Mouse (Mus musculus) embryonic facial prominence, embryonic 13.5 days (tissue): ENCODE data around the gene Dab1. TPM values are rescaled to one million over a fixed set of nuclear protein-coding genes. Genes with fewer than 3 reads are reported as not detected.

Experiments
- ATAC-seq: fragments of 200-750 bp; cut with Nextera tagmentation; 2 replicates; pipeline ENCODE4 v1.8.0; 2017; ENCODE audit warnings: low read depth; ENCODE audit not compliant: insufficient number of reproducible peaks, insufficient read depth, low FRiP score, low TSS enrichment
- H3K27ac ChIP-seq: fragments of 300-500 bp; sonication (generic); 2 replicates; pipeline ENCODE4 v1.5.1; 2015; ENCODE audit warnings: moderate library complexity, mild to moderate bottlenecking, inconsistent platforms
- H3K27me3 ChIP-seq: fragments of 300-500 bp; sonication (generic); 2 replicates; pipeline ENCODE4 v1.6.1; 2015; ENCODE audit warnings: mild to moderate bottlenecking, inconsistent platforms
- H3K36me3 ChIP-seq: fragments of 300-500 bp; sonication (generic); 2 replicates; pipeline ENCODE4 v1.6.1; 2015; ENCODE audit warnings: mild to moderate bottlenecking, inconsistent platforms
- H3K4me1 ChIP-seq: fragments of 300-500 bp; sonication (generic); 2 replicates; pipeline ENCODE4 v1.6.1; 2015; ENCODE audit warnings: inconsistent platforms
- H3K4me2 ChIP-seq: fragments of 300-500 bp; sonication (generic); 2 replicates; pipeline ENCODE4 v1.6.1; 2015; ENCODE audit warnings: moderate library complexity, mild to moderate bottlenecking, inconsistent platforms
- H3K4me3 ChIP-seq: fragments of 300-500 bp; sonication (generic); 2 replicates; pipeline ENCODE4 v1.5.1; 2015; ENCODE audit warnings: mild to moderate bottlenecking, inconsistent platforms
- H3K9ac ChIP-seq: fragments of 300-500 bp; sonication (generic); 2 replicates; pipeline ENCODE4 v1.6.1; 2015; ENCODE audit warnings: mild to moderate bottlenecking, inconsistent platforms
- H3K9me3 ChIP-seq: fragments of 300-500 bp; sonication (generic); 2 replicates; pipeline ENCODE4 v1.6.1; 2016; ENCODE audit warnings: inconsistent platforms
- WGBS: fragments of 180-500 bp; shearing (Covaris S2); methylation state at CpG from one replicate; pipeline ENCODE4 v1.1.7; 2015; ENCODE audit warnings: mixed read lengths; 5-methylcytosine and 5-hydroxymethylcytosine counted together
- polyA plus RNA-seq: library from polyadenylated mRNA; unstranded; fragments of >200 nt; fragmentation: Nextera tagmentation; extraction: Ambion mirVana; gene quantifications from 2 replicates; pipeline ENCODE4 v1.2.1, GENCODE M21; 2015

Gene Dab1
- polyA plus RNA-seq, 1 experiment from 2014 or later: 17.3 TPM

DNA sequence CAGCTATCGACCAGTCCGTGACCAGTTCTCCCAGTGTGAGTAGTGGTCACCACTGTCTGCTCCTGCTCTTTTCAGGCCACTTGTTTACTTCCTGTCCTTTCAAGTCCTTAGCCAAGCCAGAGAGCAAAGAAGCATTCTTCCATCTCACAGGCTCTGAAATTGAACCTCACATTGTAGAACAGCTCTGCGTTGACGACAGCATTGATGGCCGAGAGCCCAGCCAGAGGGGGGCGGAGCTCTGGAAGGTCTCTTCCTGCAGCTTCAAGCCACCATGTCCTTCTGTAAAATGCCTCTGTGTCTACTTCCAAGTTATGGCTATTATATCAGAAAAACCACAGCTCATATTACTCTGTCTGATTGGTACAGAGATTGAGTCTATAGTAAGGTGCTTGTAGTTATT, 1127.3 kb downstream of the Dab1 start:
- H3K4me3 ChIP-seq: no peak overlapping the region
- 56% methylated on average over 6 of the region's 6 CpGs for WGBS
- no peaks in the 10 kb centered on the region for H3K27me3 ChIP-seq
- H3K27ac ChIP-seq: no peak overlapping the region
- no peaks in the 10 kb centered on the region for H3K36me3 ChIP-seq
- H3K4me2 ChIP-seq: no peak overlapping the region
- no peak overlapping the region for H3K9ac ChIP-seq
- no peaks in the 10 kb centered on the region for H3K9me3 ChIP-seq
- H3K4me1 ChIP-seq: peaks cover 5% of the 10 kb centered on the region; the same call in 1 of the 2 replicates
- no peak for ATAC-seq

GRCm38 (mm10) chr4:104754090-104754489, 1134.9 kb downstream of the Dab1 start:
- Histone ChIP-seq H3K9ac (no peak overlapping the region), H3K36me3 (no peaks in the 10 kb centered on the region), H3K27me3 (no peaks in the 10 kb centered on the region), H3K4me3 (no peak overlapping the region), H3K27ac (no peak overlapping the region), H3K4me2 (no peak overlapping the region), H3K4me1 (no peaks in the 10 kb centered on the region), H3K9me3 (no peaks in the 10 kb centered on the region)
- no peak for ATAC-seq
- WGBS: 64% methylated on average over 3 of the region's 3 CpGs

GRCm38 (mm10) chr4:104760878-104761624, 1141.9 kb downstream of the Dab1 start:
- H3K9ac ChIP-seq: no peak overlapping the region
- H3K27ac ChIP-seq: no peak overlapping the region
- H3K9me3 ChIP-seq: no peaks in the 10 kb centered on the region
- H3K36me3 ChIP-seq: no peaks in the 10 kb centered on the region
- peaks cover 9% of the 10 kb centered on the region; the same call in 1 of the 2 replicates for H3K4me1 ChIP-seq
- no peaks in the 10 kb centered on the region; the same call in 1 of the 2 replicates for H3K27me3 ChIP-seq
- no peak for ATAC-seq
- no peak overlapping the region for H3K4me2 ChIP-seq
- no peak overlapping the region for H3K4me3 ChIP-seq
- 31% methylated on average over 13 of the region's 13 CpGs for WGBS

DNA sequence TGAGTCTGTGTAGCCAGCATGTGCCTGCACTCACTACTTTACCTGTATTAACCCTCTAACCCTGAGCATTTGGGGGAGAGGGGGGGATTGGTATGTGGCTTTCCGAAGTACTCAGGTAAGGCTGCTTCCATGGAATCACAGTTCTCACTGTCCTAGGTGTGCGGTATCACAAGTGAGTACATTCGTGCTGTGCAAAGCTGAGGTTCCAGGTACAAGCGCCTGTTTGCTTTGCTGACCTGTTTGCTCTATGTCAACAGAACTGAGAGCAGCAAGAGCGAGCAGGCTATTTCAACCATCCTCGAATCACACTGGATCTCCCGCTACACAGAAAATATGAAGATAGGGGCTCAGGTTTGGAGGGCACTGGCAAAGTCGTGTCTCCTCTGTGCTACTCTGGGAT, 1146.9 kb downstream of the Dab1 start, which contains the start of gene C8b:
TSS of gene C8b (plus strand) at position 253 of the 400 bp plus-strand sequence.
- Histone ChIP-seq H3K4me3 (no peak within 1 kb of the TSS), H3K9me3 (no peaks in the 10 kb centered on the region), H3K36me3 (no peaks in the 10 kb centered on the region), H3K27me3 (peaks cover 9% of the 10 kb centered on the region), H3K4me2 (no peak within 1 kb of the TSS), H3K4me1 (peaks cover 5% of the 10 kb centered on the region; the same call in 1 of the 2 replicates), H3K9ac (no peak within 1 kb of the TSS), H3K27ac (no peak within 1 kb of the TSS)
- WGBS: 92% methylated on average over 8 of the region's 8 CpGs
- ATAC-seq: no peak

DNA sequence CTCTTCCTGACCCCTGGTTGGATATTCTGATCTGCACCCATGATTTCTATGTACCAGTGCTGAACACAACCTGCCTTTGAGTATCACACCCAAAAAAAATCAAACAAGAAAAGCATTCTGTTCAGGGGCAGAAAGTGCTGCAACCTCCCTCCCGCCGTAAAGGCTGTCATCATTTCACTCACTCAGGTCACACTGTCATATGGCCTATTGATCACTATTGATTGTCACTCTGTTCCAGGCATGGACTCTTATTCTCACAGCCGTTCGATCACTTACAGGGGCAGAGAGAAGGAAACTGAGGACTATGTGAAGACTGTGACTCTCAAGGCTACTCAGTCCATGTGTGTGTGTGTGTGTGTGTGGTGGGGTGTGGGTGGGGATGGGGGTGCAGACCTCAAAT, 1149.0 kb downstream of the Dab1 start:
- Histone ChIP-seq H3K9me3 (no peaks in the 10 kb centered on the region), H3K4me3 (no peak overlapping the region), H3K36me3 (no peaks in the 10 kb centered on the region), H3K4me2 (no peak overlapping the region), H3K9ac (no peak overlapping the region), H3K4me1 (no peaks in the 10 kb centered on the region), H3K27me3 (peaks cover 9% of the 10 kb centered on the region; the same call in 1 of the 2 replicates), H3K27ac (no peak overlapping the region)
- 84% methylated on average over 4 of the region's 4 CpGs for WGBS
- ATAC-seq: no peak

DNA sequence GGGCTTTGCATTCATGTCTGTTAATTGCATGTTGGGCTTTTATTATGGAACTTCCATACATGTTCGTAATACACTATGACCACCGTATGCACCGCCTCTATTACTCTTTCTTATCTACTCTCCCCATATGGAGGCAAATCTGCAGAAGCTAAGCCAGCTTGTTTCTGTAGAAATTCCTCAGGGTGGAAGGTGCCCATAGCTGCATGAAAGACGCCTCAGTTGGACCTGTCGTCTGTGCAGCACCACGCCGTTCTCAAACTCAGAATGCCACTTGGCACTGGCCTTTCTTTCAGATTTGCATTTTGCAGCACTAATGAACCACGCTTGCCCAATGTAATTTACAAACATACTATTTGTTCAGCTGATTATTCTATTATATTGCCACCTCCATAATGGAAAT, 1150.4 kb downstream of the Dab1 start:
- Histone ChIP-seq H3K9me3 (no peaks in the 10 kb centered on the region), H3K36me3 (no peaks in the 10 kb centered on the region), H3K4me1 (no peaks in the 10 kb centered on the region), H3K27me3 (peaks cover 9% of the 10 kb centered on the region; the same call in 1 of the 2 replicates), H3K4me2 (no peak overlapping the region), H3K27ac (no peak overlapping the region), H3K9ac (no peak overlapping the region), H3K4me3 (no peak overlapping the region)
- WGBS: 84% methylated on average over 8 of the region's 8 CpGs
- ATAC-seq: no peak

DNA sequence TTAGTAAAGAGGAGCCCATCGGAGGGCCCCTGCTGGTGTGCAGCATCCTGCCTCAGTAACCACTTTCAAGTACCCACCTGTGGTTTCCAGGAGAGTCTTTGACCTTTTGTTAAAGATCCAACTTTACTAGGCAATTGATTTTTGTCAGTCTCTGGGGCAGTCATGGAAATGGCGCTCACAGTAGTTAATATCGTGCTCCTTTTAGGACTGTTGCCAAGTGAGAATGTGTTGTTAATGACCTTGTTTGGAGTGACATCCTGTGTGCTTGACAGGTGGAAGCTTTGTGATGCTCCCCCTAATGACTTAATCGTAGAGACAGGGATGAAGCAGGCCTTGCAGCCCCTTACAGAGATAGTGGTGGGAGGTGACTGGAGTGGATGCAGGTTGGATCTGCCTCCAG, 1151.2 kb downstream of the Dab1 start:
- no peak overlapping the region for H3K27ac ChIP-seq
- no peak for ATAC-seq
- H3K9me3 ChIP-seq: no peaks in the 10 kb centered on the region
- no peak overlapping the region for H3K4me2 ChIP-seq
- peaks cover 9% of the 10 kb centered on the region; the same call in 1 of the 2 replicates for H3K27me3 ChIP-seq
- H3K4me3 ChIP-seq: no peak overlapping the region
- H3K4me1 ChIP-seq: no peaks in the 10 kb centered on the region
- no peaks in the 10 kb centered on the region for H3K36me3 ChIP-seq
- 79% methylated on average over 4 of the region's 4 CpGs for WGBS
- H3K9ac ChIP-seq: no peak overlapping the region

DNA sequence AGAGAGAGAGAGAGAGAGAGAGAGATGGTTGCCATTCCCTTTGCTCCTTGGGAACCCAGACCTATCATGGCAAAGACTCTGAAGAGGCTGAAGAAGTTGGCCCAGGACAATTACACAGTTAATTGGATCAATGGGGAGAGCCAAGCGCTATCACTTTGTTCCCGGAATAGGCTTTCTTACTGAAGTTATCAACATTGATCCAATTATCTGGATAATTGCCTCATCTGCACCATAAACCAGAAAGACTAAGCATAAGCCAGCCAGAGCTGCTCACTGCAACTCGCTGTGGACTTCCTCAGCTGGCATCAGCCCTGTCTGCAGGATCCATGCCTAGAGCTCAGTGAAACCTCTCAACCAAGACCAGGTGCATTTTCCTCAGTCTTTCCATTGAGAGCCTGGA, 1156.4 kb downstream of the Dab1 start:
- H3K9me3 ChIP-seq: no peaks in the 10 kb centered on the region
- H3K27me3 ChIP-seq: no peaks in the 10 kb centered on the region; the same call in 1 of the 2 replicates
- no peak overlapping the region for H3K4me3 ChIP-seq
- 49% methylated on average over 3 of the region's 3 CpGs for WGBS
- H3K4me1 ChIP-seq: no peaks in the 10 kb centered on the region
- ATAC-seq: no peak
- no peaks in the 10 kb centered on the region for H3K36me3 ChIP-seq
- H3K4me2 ChIP-seq: no peak overlapping the region
- no peak overlapping the region for H3K9ac ChIP-seq
- no peak overlapping the region for H3K27ac ChIP-seq

- no peak overlapping the region for H3K9ac ChIP-seq
- no peak overlapping the region for H3K4me2 ChIP-seq
- ATAC-seq: no peak
- H3K36me3 ChIP-seq: no peaks in the 10 kb centered on the region
- H3K27ac ChIP-seq: no peak overlapping the region
- no peaks in the 10 kb centered on the region for H3K4me1 ChIP-seq
- H3K27me3 ChIP-seq: no peaks in the 10 kb centered on the region; the same call in 1 of the 2 replicates
- no peak overlapping the region for H3K4me3 ChIP-seq
- WGBS: 80% methylated on average over 5 of the region's 5 CpGs
- no peaks in the 10 kb centered on the region for H3K9me3 ChIP-seq
Observed at GRCm38 (mm10) chr4:104779460-104779859, 1160.3 kb downstream of the Dab1 start.

GRCm38 (mm10) chr4:104781441-104781840, 1162.3 kb downstream of the Dab1 start:
- no peaks in the 10 kb centered on the region for H3K4me1 ChIP-seq
- WGBS: 93% methylated on average over 3 of the region's 3 CpGs
- H3K4me3 ChIP-seq: no peak overlapping the region
- no peaks in the 10 kb centered on the region for H3K27me3 ChIP-seq
- no peak overlapping the region for H3K4me2 ChIP-seq
- H3K36me3 ChIP-seq: no peaks in the 10 kb centered on the region
- ATAC-seq: no peak
- H3K9me3 ChIP-seq: no peaks in the 10 kb centered on the region
- H3K9ac ChIP-seq: no peak overlapping the region
- no peak overlapping the region for H3K27ac ChIP-seq

GRCm38 (mm10) chr4:104782346-104782745, 1163.2 kb downstream of the Dab1 start:
- Histone ChIP-seq H3K4me2 (no peak overlapping the region), H3K9ac (no peak overlapping the region), H3K4me1 (no peaks in the 10 kb centered on the region), H3K27ac (no peak overlapping the region), H3K27me3 (no peaks in the 10 kb centered on the region), H3K9me3 (no peaks in the 10 kb centered on the region), H3K4me3 (no peak overlapping the region), H3K36me3 (no peaks in the 10 kb centered on the region)
- no peak for ATAC-seq
- 77% methylated on average over 4 of the region's 4 CpGs for WGBS

- no peaks in the 10 kb centered on the region for H3K4me1 ChIP-seq
- H3K36me3 ChIP-seq: no peaks in the 10 kb centered on the region
- no peak for ATAC-seq
- no peak overlapping the region for H3K4me3 ChIP-seq
- no peak overlapping the region for H3K9ac ChIP-seq
- H3K27me3 ChIP-seq: no peaks in the 10 kb centered on the region
- H3K4me2 ChIP-seq: no peak overlapping the region
- no peak overlapping the region for H3K27ac ChIP-seq
- 87% methylated on average over 4 of the region's 4 CpGs for WGBS
- H3K9me3 ChIP-seq: no peaks in the 10 kb centered on the region
Observed at GRCm38 (mm10) chr4:104792111-104792510, 1173.0 kb downstream of the Dab1 start.
